Mouse (Mus musculus) MEL (cell line): Measurements from ENCODE around the gene Rab30. TPM values are rescaled to one million over a fixed set of nuclear protein-coding genes. Genes with fewer than 3 reads are reported as not detected.

Source experiments
- DNase-seq: peaks from one replicate; pipeline ENCODE4 v3.0.0; 2011; ENCODE audit warnings: low read depth, low spot score
- H3K27ac ChIP-seq: 2 replicates; pipeline ENCODE4 v1.5.1; 2012; ENCODE audit warnings: low read depth, mild to moderate bottlenecking, control low read depth, low read length, moderate library complexity; ENCODE audit not compliant: control insufficient read depth
- H3K27me3 ChIP-seq, 2 experiments: fragments of 150-350 bp in 1 of 2; sonication (generic) in 1 of 2; 2 replicates each; pipeline ENCODE4 v1.6.1; 2012; ENCODE audit warnings: low read length in 2 of 2, mild to moderate bottlenecking in 2 of 2, improper control_type of control experiment in 1 of 2, moderate library complexity in 1 of 2; ENCODE audit not compliant: insufficient read depth in 2 of 2, control insufficient read depth in 1 of 2
- H3K36me3 ChIP-seq, 2 experiments: 2 replicates each; pipeline ENCODE4 v1.6.1; 2012 to 2014; ENCODE audit warnings: low read length in 2 of 2, improper control_type of control experiment in 1 of 2, inconsistent platforms in 1 of 2, mild to moderate bottlenecking in 1 of 2; ENCODE audit not compliant: insufficient read depth in 2 of 2, control insufficient read depth in 1 of 2
- H3K4me1 ChIP-seq, 2 experiments: fragments of 150-350 bp in 1 of 2; sonication (generic) in 1 of 2; 2 replicates each; pipeline ENCODE4 v1.6.1; 2012; ENCODE audit warnings: low read length in 2 of 2, improper control_type of control experiment in 1 of 2, mild to moderate bottlenecking in 1 of 2; ENCODE audit not compliant: insufficient read depth in 2 of 2, control insufficient read depth in 1 of 2
- H3K4me3 ChIP-seq, 2 experiments: fragments of 150-350 bp in 1 of 2; sonication (generic) in 1 of 2; 2 replicates each; pipeline ENCODE4 v1.5.1; 2012; ENCODE audit warnings: low read depth in 2 of 2, low read length in 2 of 2, mild to moderate bottlenecking in 2 of 2, moderate library complexity in 2 of 2, control low read depth in 1 of 2, improper control_type of control experiment in 1 of 2; ENCODE audit not compliant: control insufficient read depth in 1 of 2, insufficient read depth in 1 of 2
- H3K79me2 ChIP-seq: 2 replicates; pipeline ENCODE4 v1.6.1; 2012; ENCODE audit warnings: mild to moderate bottlenecking, low read length, moderate library complexity; ENCODE audit not compliant: control insufficient read depth, poor library complexity, insufficient read depth
- H3K9ac ChIP-seq: 2 replicates; pipeline ENCODE4 v1.6.1; 2012; ENCODE audit warnings: low read depth, mild to moderate bottlenecking, control low read depth, low read length, moderate library complexity; ENCODE audit not compliant: control insufficient read depth, poor library complexity, severe bottlenecking
- H3K9me3 ChIP-seq: fragments of 150-350 bp; sonication (generic); replicated peaks from 2 replicates; pipeline ENCODE4 v1.6.1; 2012; ENCODE audit warnings: mild to moderate bottlenecking, low read length, improper control_type of control experiment, moderate library complexity; ENCODE audit not compliant: insufficient read depth
- CHD2 ChIP-seq: IDR thresholded peaks from 2 replicates; pipeline ENCODE4 v1.6.1; 2011; ENCODE audit warnings: low read length, improper control_type of control experiment
- E2F4 ChIP-seq: IDR thresholded peaks from 2 replicates; pipeline ENCODE4 v1.6.1; 2011; ENCODE audit warnings: low read depth, low read length, improper control_type of control experiment, borderline replicate concordance
- EP300 ChIP-seq, 2 experiments: IDR thresholded peaks; 2 replicates each; pipeline ENCODE4 v1.6.1; 2011; ENCODE audit warnings: improper control_type of control experiment in 2 of 2, low read length in 2 of 2, low read depth in 1 of 2, mild to moderate bottlenecking in 1 of 2
- HCFC1 ChIP-seq: IDR thresholded peaks from 2 replicates; pipeline ENCODE4 v1.6.1; 2012; ENCODE audit warnings: low read depth, mild to moderate bottlenecking, inconsistent platforms, low read length, improper control_type of control experiment, moderate library complexity
- JUND ChIP-seq: IDR thresholded peaks from 2 replicates; pipeline ENCODE4 v1.6.1; 2011; ENCODE audit warnings: low read depth, mild to moderate bottlenecking, improper control_type of control experiment, low read length
- KAT2A ChIP-seq: conservative IDR thresholded peaks from 2 replicates; pipeline ENCODE4 v1.6.1; 2012; ENCODE audit warnings: low read depth, low read length, improper control_type of control experiment, inconsistent platforms
- MAFK ChIP-seq: IDR thresholded peaks from 2 replicates; pipeline ENCODE4 v1.6.1; 2011; ENCODE audit warnings: low read depth, mild to moderate bottlenecking, low read length, improper control_type of control experiment, borderline replicate concordance
- MAZ ChIP-seq: IDR thresholded peaks from 2 replicates; pipeline ENCODE4 v1.6.1; 2012; ENCODE audit warnings: low read depth, mild to moderate bottlenecking, inconsistent platforms, low read length, improper control_type of control experiment
- MEF2A ChIP-seq: IDR thresholded peaks from 2 replicates; pipeline ENCODE4 v1.6.1; 2014; ENCODE audit warnings: low read depth, mild to moderate bottlenecking, inconsistent platforms, low read length, improper control_type of control experiment; ENCODE audit not compliant: poor library complexity, insufficient replicate concordance, severe bottlenecking; ENCODE audit errors: extremely low read depth
- MYC ChIP-seq: IDR thresholded peaks from 2 replicates; pipeline ENCODE4 v1.6.1; 2011; ENCODE audit warnings: low read depth, mild to moderate bottlenecking, low read length, improper control_type of control experiment, moderate library complexity
- NRF1 ChIP-seq: IDR thresholded peaks from 2 replicates; pipeline ENCODE4 v1.6.1; 2014; ENCODE audit warnings: low read depth, mild to moderate bottlenecking, inconsistent platforms, low read length, improper control_type of control experiment, moderate library complexity; ENCODE audit not compliant: poor library complexity, insufficient read depth, severe bottlenecking
- POLR2AphosphoS2 ChIP-seq: IDR thresholded peaks from 2 replicates; pipeline ENCODE4 v1.6.1; 2011; ENCODE audit warnings: low read length, improper control_type of control experiment
- POLR2AphosphoS5 ChIP-seq: IDR thresholded peaks from 2 replicates; pipeline ENCODE4 v1.6.1; 2012; ENCODE audit warnings: low read depth, borderline replicate concordance, mild to moderate bottlenecking, inconsistent platforms, low read length, moderate library complexity, mixed read lengths
- RAD21 ChIP-seq: IDR thresholded peaks from 2 replicates; pipeline ENCODE4 v1.6.1; 2011; ENCODE audit warnings: mild to moderate bottlenecking, low read depth, low read length, improper control_type of control experiment
- RCOR1 ChIP-seq: IDR thresholded peaks from 2 replicates; pipeline ENCODE4 v1.6.1; 2012; ENCODE audit warnings: low read depth, mild to moderate bottlenecking, inconsistent platforms, low read length, improper control_type of control experiment
- SMC3 ChIP-seq: IDR thresholded peaks from 2 replicates; pipeline ENCODE4 v1.6.1; 2011; ENCODE audit warnings: low read depth, low read length, improper control_type of control experiment
- TAL1 ChIP-seq: IDR thresholded peaks from 2 replicates; pipeline ENCODE4 v1.6.1; 2012; ENCODE audit warnings: mild to moderate bottlenecking, inconsistent platforms, low read length, moderate library complexity, mixed read lengths
- TBP ChIP-seq: IDR thresholded peaks from 2 replicates; pipeline ENCODE4 v1.8.0; 2011; ENCODE audit warnings: low read depth, low read length, improper control_type of control experiment
- TCF12 ChIP-seq: IDR thresholded peaks from 2 replicates; pipeline ENCODE4 v1.6.1; 2014; ENCODE audit warnings: low read depth, mild to moderate bottlenecking, inconsistent platforms, low read length, improper control_type of control experiment, moderate library complexity
- UBTF ChIP-seq: IDR thresholded peaks from 2 replicates; pipeline ENCODE4 v1.6.1; 2012; ENCODE audit warnings: low read depth, mild to moderate bottlenecking, inconsistent platforms, low read length, improper control_type of control experiment, moderate library complexity, borderline replicate concordance; ENCODE audit not compliant: insufficient read depth
- ZC3H11A ChIP-seq: IDR thresholded peaks from 2 replicates; pipeline ENCODE4 v1.6.1; 2012; ENCODE audit warnings: low read depth, mild to moderate bottlenecking, inconsistent platforms, low read length, improper control_type of control experiment
- ZNF384 ChIP-seq: IDR thresholded peaks from 2 replicates; pipeline ENCODE4 v1.6.1; 2012; ENCODE audit warnings: low read depth, mild to moderate bottlenecking, inconsistent platforms, low read length, improper control_type of control experiment
- polyA plus RNA-seq, 2 experiments: library from polyadenylated mRNA; stranded (reverse) in 1 of 2; unstranded in 1 of 2; fragments of >175 nt in 1 of 2; fragments of >200 nt in 1 of 2; gene quantifications; 2 replicates each; pipeline versions ENCODE4 v1.2.1 to v1.2.4; 2012; ENCODE audit warnings: low replicate concordance in 2 of 2, low read depth in 1 of 2; ENCODE audit not compliant: insufficient read length in 2 of 2, insufficient read depth in 1 of 2, missing spikeins in 1 of 2
- total RNA-seq: library from RNA; depleted of rRNA; stranded (reverse); fragments of 300-350 nt; gene quantifications from 2 replicates; pipeline ENCODE4 v1.2.3, GENCODE M21; 2012

Rab30 gene
- total and polyA plus RNA-seq, 3 experiments, result 1.3 TPM; not detected in 1

DNA sequence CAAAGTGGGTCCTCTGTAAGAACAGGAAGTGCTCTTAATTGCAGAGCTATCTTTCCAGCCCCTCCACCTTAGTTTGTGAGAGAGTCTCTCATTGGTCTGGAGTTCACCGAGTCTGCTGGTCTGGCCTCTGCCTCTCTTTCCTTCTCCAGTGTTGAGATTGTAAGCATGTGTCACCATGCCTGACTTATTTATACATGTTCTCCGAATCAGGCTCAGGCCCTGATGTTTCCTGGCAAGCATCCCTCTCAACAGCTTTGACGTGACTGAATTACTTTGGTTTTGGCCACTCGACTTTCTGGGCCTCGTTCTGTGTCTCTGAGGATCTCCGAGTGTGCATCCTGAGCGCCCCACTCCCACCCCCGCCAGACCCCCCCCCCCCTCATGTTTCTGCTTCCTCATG, 55.4 kb downstream of the Rab30 start:
- no peaks in the 10 kb centered on the region for H3K36me3 ChIP-seq
- no peak overlapping the region for H3K4me3 ChIP-seq
- H3K27me3 ChIP-seq, result no peaks in the 10 kb centered on the region
- TF ChIP-seq POLR2AphosphoS2 (no peak), EP300 (IDR thresholded peaks at IDR 0.05; ENCODE audit: low read depth in 1 of 2, low read length in 2 of 2) (no peak), JUND (no peak), MAZ (no peak), CHD2 (no peak), ZC3H11A (no peak), NRF1 (no peak), TAL1 (no peak), ZNF384 (no peak), MAFK (no peak), TBP (no peak)
- TF ChIP-seq, all 39 proteins: peak for 0
- Histone ChIP-seq H3K27ac (no peak overlapping the region), H3K4me1 (no peaks in the 10 kb centered on the region), H3K9ac (no peak overlapping the region), H3K79me2 (no peaks in the 10 kb centered on the region), H3K9me3 (no peaks in the 10 kb centered on the region)
- DNase-seq, result no peak

GRCm38 (mm10) chr7:92799665-92800595, 58.5 kb downstream of the Rab30 start:
- Histone ChIP-seq H3K27me3 (no peaks in the 10 kb centered on the region), H3K9me3 (no peaks in the 10 kb centered on the region), H3K4me1 (no peaks in the 10 kb centered on the region), H3K9ac (no peak overlapping the region), H3K36me3 (no peaks in the 10 kb centered on the region), H3K27ac (no peak overlapping the region), H3K4me3 (no peak overlapping the region), H3K79me2 (no peaks in the 10 kb centered on the region)
- no peak for DNase-seq
- TF ChIP-seq UBTF (no peak), SMC3 (no peak), KAT2A (no peak), TCF12 (no peak), TAL1 (no peak), E2F4 (no peak), HCFC1 (no peak), RCOR1 (no peak), MAFK (no peak), MEF2A (no peak), POLR2AphosphoS5 (no peak), POLR2AphosphoS2 (no peak), RAD21 (no peak), MYC (no peak)
